Mouse (Mus musculus): Measurements from ENCODE around the gene Ung. TPM values are rescaled to one million over a fixed set of nuclear protein-coding genes. Genes with fewer than 3 reads are reported as not detected.

Gene Ung
- polyA plus RNA-seq, 1 experiment from 2014 or later, result 44.0 TPM

GRCm38 (mm10) chr5:114139175-114139574 lies 9.0 kb downstream of the Ung start:
- ATAC-seq (ENCODE audit: insufficient read depth) (peak; percentile 85), DNase-seq (peak; percentile 92)
- Histone ChIP-seq H3K4me2 (no peak overlapping the region), H3K27ac (ENCODE audit: low read depth) (peak overlapping the region; percentile 56; the same call in 1 of the 2 replicates), H3K9me3 (ENCODE audit: low read depth, low read length) (no peaks in the 10 kb centered on the region), H3K27me3 (ENCODE audit: insufficient read depth, low read length) (no peaks in the 10 kb centered on the region), H3K4me3 (ENCODE audit: low read depth, low read length) (no peak overlapping the region), H3K9ac (no peak overlapping the region), H3K4me1 (ENCODE audit: insufficient read depth) (peaks cover 5% of the 10 kb centered on the region; the same call in 1 of the 2 replicates), H3K36me3 (ENCODE audit: insufficient read depth) (peaks cover 35% of the 10 kb centered on the region)
- no peak for TF ChIP-seq CTCF (IDR thresholded peaks at IDR 0.05; ENCODE audit: low read depth)
- 40% methylated on average over 9 of the region's 9 CpGs for WGBS

GRCm38 (mm10) chr5:114146028-114146888 lies 16.1 kb downstream of the Ung start, which contains the start of gene Acacb:
TSS of gene Acacb (plus strand) at chr5:114146535.
- Histone ChIP-seq H3K27ac (ENCODE audit: low read depth) (peak within 1 kb of the TSS; percentile 16; the same call in 1 of the 2 replicates), H3K4me3 (ENCODE audit: low read depth, low read length) (no peak within 1 kb of the TSS), H3K9me3 (ENCODE audit: low read depth, low read length) (no peaks in the 10 kb centered on the region), H3K9ac (0 out of 2 replicates have a peak within 1 kb of the TSS, but pooled peaks have one; percentile 23), H3K36me3 (ENCODE audit: insufficient read depth) (no peaks in the 10 kb centered on the region), H3K4me2 (no peak within 1 kb of the TSS), H3K27me3 (ENCODE audit: insufficient read depth, low read length) (no peaks in the 10 kb centered on the region), H3K4me1 (ENCODE audit: insufficient read depth) (no peaks in the 10 kb centered on the region)
- 34% methylated on average over 19 of the region's 19 CpGs for WGBS
- ATAC-seq (ENCODE audit: insufficient read depth) (no peak), DNase-seq (no peak)
- no peak for TF ChIP-seq CTCF (IDR thresholded peaks at IDR 0.05; ENCODE audit: low read depth)

DNA sequence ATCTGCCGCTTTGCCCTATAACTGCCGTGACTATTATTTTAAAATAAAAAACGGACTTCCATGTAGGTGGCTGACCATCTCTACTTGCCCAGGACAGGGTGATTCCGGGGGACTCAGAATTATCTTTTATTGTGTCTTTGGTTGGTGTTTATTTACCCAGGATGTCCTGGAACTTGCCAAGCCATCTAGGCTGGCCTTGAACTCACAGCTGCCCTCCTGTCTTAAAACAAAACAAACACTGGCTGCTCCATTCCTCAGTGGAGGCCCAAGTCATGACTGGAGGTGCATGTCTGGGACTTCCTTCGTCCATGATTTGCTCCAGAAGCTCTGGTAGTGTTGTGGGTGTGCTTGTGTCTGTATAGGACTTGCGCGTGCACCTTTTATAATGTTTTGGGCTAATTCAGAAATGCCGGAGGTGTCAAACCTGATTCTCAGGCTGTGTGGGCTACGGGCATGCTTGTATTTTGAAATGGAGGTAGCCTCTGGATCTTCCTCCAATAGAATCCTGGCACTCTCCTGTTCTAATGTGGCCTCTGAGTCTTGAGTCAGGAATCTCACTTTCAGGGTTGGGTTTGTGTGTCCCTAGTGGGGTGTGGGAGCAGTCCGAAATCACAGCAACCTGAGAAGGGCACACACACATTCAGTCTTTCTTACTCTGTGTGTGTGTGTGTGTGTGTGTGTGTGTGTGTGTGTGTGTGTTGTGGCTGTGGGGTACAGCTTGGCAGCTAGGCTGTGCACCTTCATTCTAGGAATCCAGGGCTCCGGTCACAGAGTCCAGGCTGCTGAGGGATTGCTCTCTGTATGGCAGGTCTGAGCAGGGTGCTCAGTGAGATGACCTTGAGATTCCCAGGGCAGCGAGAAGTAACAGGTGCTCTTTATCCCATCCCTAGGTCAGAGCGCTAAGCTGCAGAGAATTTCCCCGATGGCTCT lies 17.1 kb downstream of the Ung start:
- no peak for DNase-seq
- 66% methylated on average over 14 of the region's 14 CpGs for WGBS
- ATAC-seq (ENCODE audit: insufficient read depth), result no peak
- Histone ChIP-seq H3K36me3 (ENCODE audit: insufficient read depth) (no peaks in the 10 kb centered on the region), H3K27ac (ENCODE audit: low read depth) (peak overlapping the region; percentile 16; the same call in 1 of the 2 replicates), H3K4me1 (ENCODE audit: insufficient read depth) (no peaks in the 10 kb centered on the region), H3K4me2 (no peak overlapping the region), H3K9me3 (ENCODE audit: low read depth, low read length) (no peaks in the 10 kb centered on the region), H3K4me3 (ENCODE audit: low read depth, low read length) (no peak overlapping the region), H3K27me3 (ENCODE audit: insufficient read depth, low read length) (no peaks in the 10 kb centered on the region), H3K9ac (no peak overlapping the region)
- TF ChIP-seq CTCF (IDR thresholded peaks at IDR 0.05; ENCODE audit: low read depth), result no peak

GRCm38 (mm10) chr5:114152359-114153092 lies 22.3 kb downstream of the Ung start:
- no peaks in the 10 kb centered on the region for H3K4me1 ChIP-seq (ENCODE audit: insufficient read depth)
- ATAC-seq (ENCODE audit: insufficient read depth) (no peak), DNase-seq (no peak)
- no peaks in the 10 kb centered on the region for H3K9me3 ChIP-seq (ENCODE audit: low read depth, low read length)
- no peak overlapping the region for H3K9ac ChIP-seq
- no peak overlapping the region for H3K27ac ChIP-seq (ENCODE audit: low read depth)
- H3K4me3 ChIP-seq (ENCODE audit: low read depth, low read length), result no peak overlapping the region
- H3K27me3 ChIP-seq (ENCODE audit: insufficient read depth, low read length), result no peaks in the 10 kb centered on the region
- H3K36me3 ChIP-seq (ENCODE audit: insufficient read depth), result no peaks in the 10 kb centered on the region
- TF ChIP-seq CTCF (IDR thresholded peaks at IDR 0.05; ENCODE audit: low read depth), result no peak
- H3K4me2 ChIP-seq, result no peak overlapping the region
- 79% methylated on average over 12 of the region's 12 CpGs for WGBS

- peak; percentile 62 for TF ChIP-seq CTCF (IDR thresholded peaks at IDR 0.05; ENCODE audit: low read depth)
- 11% methylated on average over 12 of the region's 12 CpGs for WGBS
- peak overlapping the region; percentile 17; the same call in 1 of the 2 replicates for H3K4me3 ChIP-seq (ENCODE audit: low read depth, low read length)
- no peaks in the 10 kb centered on the region for H3K27me3 ChIP-seq (ENCODE audit: insufficient read depth, low read length)
- no peaks in the 10 kb centered on the region for H3K36me3 ChIP-seq (ENCODE audit: insufficient read depth)
- no peaks in the 10 kb centered on the region for H3K9me3 ChIP-seq (ENCODE audit: low read depth, low read length)
- peak overlapping the region; percentile 40 for H3K4me2 ChIP-seq
- ATAC-seq (ENCODE audit: insufficient read depth) (peak; percentile 56; the same call in 1 of the 2 replicates), DNase-seq (peak; percentile 72)
- no peaks in the 10 kb centered on the region for H3K4me1 ChIP-seq (ENCODE audit: insufficient read depth)
- no peak overlapping the region for H3K9ac ChIP-seq
- H3K27ac ChIP-seq (ENCODE audit: low read depth), result no peak overlapping the region
Observed at GRCm38 (mm10) chr5:114153490-114153889, 23.3 kb downstream of the Ung start.

- TF ChIP-seq CTCF (IDR thresholded peaks at IDR 0.05; ENCODE audit: low read depth), result no peak
- WGBS, result 70% methylated on average over 5 of the region's 5 CpGs
- H3K4me2 ChIP-seq, result no peak overlapping the region
- no peaks in the 10 kb centered on the region for H3K36me3 ChIP-seq (ENCODE audit: insufficient read depth)
- H3K27ac ChIP-seq (ENCODE audit: low read depth), result no peak overlapping the region
- no peak overlapping the region for H3K9ac ChIP-seq
- DNase-seq, result no peak
- no peaks in the 10 kb centered on the region for H3K27me3 ChIP-seq (ENCODE audit: insufficient read depth, low read length)
- H3K4me1 ChIP-seq (ENCODE audit: insufficient read depth), result no peaks in the 10 kb centered on the region
- no peak for ATAC-seq (ENCODE audit: insufficient read depth)
- H3K4me3 ChIP-seq (ENCODE audit: low read depth, low read length), result no peak overlapping the region
- no peaks in the 10 kb centered on the region for H3K9me3 ChIP-seq (ENCODE audit: low read depth, low read length)
Observed at GRCm38 (mm10) chr5:114154765-114155164, 24.6 kb downstream of the Ung start.

Measured in lung, embryonic 14.5 days (tissue).